Mouse (Mus musculus): ENCODE results near the gene Tmem240. TPM values are rescaled to one million over a fixed set of nuclear protein-coding genes. Genes with fewer than 3 reads are reported as not detected.
"Not testable (repeated sequence)": the region's sequence is repeated elsewhere in the genome, so short reads cannot be mapped to it uniquely, and the experiment has no call there.

Tmem240 gene
- 123 and 133 TPM in 2 replicates for polyA plus RNA-seq (2012; rRNA removed)

- TF ChIP-seq POLR2A (IDR thresholded peaks at IDR 0.05; ENCODE audit: borderline replicate concordance, insufficient read depth, low read length) (peak; percentile 57; the same call in 1 of the 2 replicates), CTCF (IDR thresholded peaks at IDR 0.05; ENCODE audit: borderline replicate concordance, insufficient read depth, low read depth, low read length) (no peak)
- H3K4me3 ChIP-seq (replicated peaks; ENCODE audit: insufficient read depth, low read depth, low read length): peak within 1 kb of the TSS; percentile 69
- H3K27ac ChIP-seq (ENCODE audit: insufficient read depth, low read length): peak within 1 kb of the TSS; percentile 98
- peaks cover 27% of the 10 kb centered on the region for H3K4me1 ChIP-seq (ENCODE audit: control insufficient read depth, insufficient read depth, low read length)
- H3K27me3 ChIP-seq (ENCODE audit: control insufficient read depth, insufficient read depth, low read length): no peaks in the 10 kb centered on the region
- WGBS: 1% methylated on average over 33 of the region's 35 CpGs
- peak; percentile 95 to 97 for DNase-seq
Observed at GRCm38 (mm10) chr4:155734350-155734941, at the start of gene Tmem240. Tmem240 (plus strand) TSS chr4:155734800.

- peaks cover 16% of the 10 kb centered on the region for H3K4me1 ChIP-seq (ENCODE audit: control insufficient read depth, insufficient read depth, low read length)
- 95% methylated on average over 4 of the region's 4 CpGs for WGBS
- not testable (repeated sequence) for H3K4me3 ChIP-seq (replicated peaks; ENCODE audit: insufficient read depth, low read depth, low read length); H3K27ac ChIP-seq (ENCODE audit: insufficient read depth, low read length); H3K27me3 ChIP-seq (ENCODE audit: control insufficient read depth, insufficient read depth, low read length); DNase-seq
Observed at GRCm38 (mm10) chr4:155687764-155688163, 46.8 kb upstream of the Tmem240 start.

DNA sequence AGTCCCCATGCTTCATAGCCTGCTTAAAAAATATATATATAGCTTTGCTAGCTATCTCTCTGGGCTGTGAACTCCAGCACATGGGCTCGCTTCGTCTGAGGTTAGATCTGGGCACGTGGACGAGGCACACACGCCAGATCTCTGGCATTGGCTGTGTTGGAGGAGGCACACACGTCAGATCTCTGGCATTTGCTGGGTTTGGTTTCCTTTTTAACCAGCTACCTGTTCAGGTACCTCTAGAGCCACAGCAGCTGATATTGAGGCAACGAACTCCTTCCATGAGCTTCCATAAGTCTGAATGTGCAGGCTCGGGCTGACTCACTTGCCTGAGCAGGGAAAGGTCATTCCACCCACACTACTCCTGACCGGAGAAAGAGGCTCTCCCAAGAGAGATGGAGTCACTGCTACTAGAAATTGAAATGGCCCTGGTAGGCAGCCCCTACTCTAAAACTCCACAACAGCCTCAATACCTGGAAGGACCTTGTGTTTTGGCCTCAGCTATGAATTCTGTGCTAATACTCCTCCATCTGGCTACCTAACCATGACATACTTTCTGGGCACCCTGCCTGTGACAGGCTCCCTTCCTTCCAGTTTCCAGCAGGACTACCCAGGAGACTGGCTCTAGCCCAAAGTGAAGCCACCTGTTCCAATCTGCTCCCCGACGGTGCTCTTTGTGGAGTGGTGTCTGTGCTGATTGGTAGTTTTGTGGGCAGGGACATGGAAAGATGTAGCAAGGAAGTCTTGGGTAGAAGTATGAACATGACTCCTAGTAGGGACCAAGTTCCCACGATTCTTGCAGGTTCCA lies 43.8 kb upstream of the Tmem240 start:
- DNase-seq: peak; percentile 96 to 99
- peaks cover 21% of the 10 kb centered on the region for H3K4me1 ChIP-seq (ENCODE audit: control insufficient read depth, insufficient read depth, low read length)
- peak overlapping the region; percentile 97 for H3K27ac ChIP-seq (ENCODE audit: insufficient read depth, low read length)
- no peaks in the 10 kb centered on the region for H3K27me3 ChIP-seq (ENCODE audit: control insufficient read depth, insufficient read depth, low read length)
- no peak overlapping the region for H3K4me3 ChIP-seq (replicated peaks; ENCODE audit: insufficient read depth, low read depth, low read length)
- 14% methylated on average over 12 of the region's 12 CpGs for WGBS
- 0 out of 2 replicates have a peak, but pooled peaks have one; percentile 22 for TF ChIP-seq POLR2A (IDR thresholded peaks at IDR 0.05; ENCODE audit: borderline replicate concordance, insufficient read depth, low read length)
- no peak for TF ChIP-seq CTCF (IDR thresholded peaks at IDR 0.05; ENCODE audit: borderline replicate concordance, insufficient read depth, low read depth, low read length)

GRCm38 (mm10) chr4:155692421-155692820 lies 42.2 kb upstream of the Tmem240 start:
- H3K4me3 ChIP-seq (replicated peaks; ENCODE audit: insufficient read depth, low read depth, low read length): no peak overlapping the region
- no peaks in the 10 kb centered on the region for H3K27me3 ChIP-seq (ENCODE audit: control insufficient read depth, insufficient read depth, low read length)
- TF ChIP-seq POLR2A (IDR thresholded peaks at IDR 0.05; ENCODE audit: borderline replicate concordance, insufficient read depth, low read length): no peak
- no peak for TF ChIP-seq CTCF (IDR thresholded peaks at IDR 0.05; ENCODE audit: borderline replicate concordance, insufficient read depth, low read depth, low read length)
- DNase-seq: no peak
- H3K27ac ChIP-seq (ENCODE audit: insufficient read depth, low read length): peak overlapping the region; percentile 24; the same call in 1 of the 2 replicates
- 82% methylated on average over 3 of the region's 3 CpGs for WGBS
- peaks cover 25% of the 10 kb centered on the region for H3K4me1 ChIP-seq (ENCODE audit: control insufficient read depth, insufficient read depth, low read length)

GRCm38 (mm10) chr4:155694111-155694481 lies 40.5 kb upstream of the Tmem240 start, which contains the start of gene Fndc10:
Fndc10 (plus strand) TSS chr4:155694342.
- WGBS: 1% methylated on average over 38 of the region's 47 CpGs
- Histone ChIP-seq H3K4me1 (ENCODE audit: control insufficient read depth, insufficient read depth, low read length) (peaks cover 29% of the 10 kb centered on the region), H3K4me3 (replicated peaks; ENCODE audit: insufficient read depth, low read depth, low read length) (peak within 1 kb of the TSS; percentile 57), H3K27me3 (ENCODE audit: control insufficient read depth, insufficient read depth, low read length) (no peaks in the 10 kb centered on the region), H3K27ac (ENCODE audit: insufficient read depth, low read length) (peak within 1 kb of the TSS; percentile 96)
- DNase-seq: peak; percentile 90
- TF ChIP-seq CTCF (IDR thresholded peaks at IDR 0.05; ENCODE audit: borderline replicate concordance, insufficient read depth, low read depth, low read length) (no peak; the same call in 1 of the 2 replicates), POLR2A (IDR thresholded peaks at IDR 0.05; ENCODE audit: borderline replicate concordance, insufficient read depth, low read length) (0 out of 2 replicates have a peak, but pooled peaks have one; percentile 43)

- Histone ChIP-seq H3K4me3 (replicated peaks; ENCODE audit: insufficient read depth, low read depth, low read length) (peak overlapping the region; percentile 57), H3K27ac (ENCODE audit: insufficient read depth, low read length) (peak overlapping the region; percentile 96), H3K27me3 (ENCODE audit: control insufficient read depth, insufficient read depth, low read length) (no peaks in the 10 kb centered on the region), H3K4me1 (ENCODE audit: control insufficient read depth, insufficient read depth, low read length) (peaks cover 29% of the 10 kb centered on the region)
- TF ChIP-seq POLR2A (IDR thresholded peaks at IDR 0.05; ENCODE audit: borderline replicate concordance, insufficient read depth, low read length) (peak; percentile 43), CTCF (IDR thresholded peaks at IDR 0.05; ENCODE audit: borderline replicate concordance, insufficient read depth, low read depth, low read length) (no peak; the same call in 1 of the 2 replicates)
- WGBS: 2% methylated on average over 92 of the region's 92 CpGs
- peak; percentile 79 to 84 for DNase-seq
Observed at GRCm38 (mm10) chr4:155694482-155695401, 39.9 kb upstream of the Tmem240 start.

GRCm38 (mm10) chr4:155695531-155696062 lies 39.0 kb upstream of the Tmem240 start:
- H3K4me1 ChIP-seq (ENCODE audit: control insufficient read depth, insufficient read depth, low read length): peaks cover 23% of the 10 kb centered on the region

More at GRCm38 (mm10) chr4:155695531-155696062, 39.0 kb upstream of the Tmem240 start:
- WGBS: 6% methylated on average over 4 of the region's 4 CpGs
- Histone ChIP-seq H3K27me3 (ENCODE audit: control insufficient read depth, insufficient read depth, low read length) (no peaks in the 10 kb centered on the region), H3K27ac (ENCODE audit: insufficient read depth, low read length) (peak overlapping the region; percentile 96), H3K4me3 (replicated peaks; ENCODE audit: insufficient read depth, low read depth, low read length) (peak overlapping the region; percentile 57)
- TF ChIP-seq POLR2A (IDR thresholded peaks at IDR 0.05; ENCODE audit: borderline replicate concordance, insufficient read depth, low read length) (no peak), CTCF (IDR thresholded peaks at IDR 0.05; ENCODE audit: borderline replicate concordance, insufficient read depth, low read depth, low read length) (no peak)
- DNase-seq: peak in 1 of 2 experiments; percentile 58
